Mouse (Mus musculus): Measurements from ENCODE around the gene Syt10. TPM values are rescaled to one million over a fixed set of nuclear protein-coding genes. Genes with fewer than 3 reads are reported as not detected.
"Not testable (repeated sequence)": the region's sequence is repeated elsewhere in the genome, so short reads cannot be mapped to it uniquely, and the experiment has no call there.

Gene Syt10
- not detected in 2 replicates for polyA plus RNA-seq (2015; fragmentation: Nextera tagmentation; extraction: Ambion mirVana)

DNA sequence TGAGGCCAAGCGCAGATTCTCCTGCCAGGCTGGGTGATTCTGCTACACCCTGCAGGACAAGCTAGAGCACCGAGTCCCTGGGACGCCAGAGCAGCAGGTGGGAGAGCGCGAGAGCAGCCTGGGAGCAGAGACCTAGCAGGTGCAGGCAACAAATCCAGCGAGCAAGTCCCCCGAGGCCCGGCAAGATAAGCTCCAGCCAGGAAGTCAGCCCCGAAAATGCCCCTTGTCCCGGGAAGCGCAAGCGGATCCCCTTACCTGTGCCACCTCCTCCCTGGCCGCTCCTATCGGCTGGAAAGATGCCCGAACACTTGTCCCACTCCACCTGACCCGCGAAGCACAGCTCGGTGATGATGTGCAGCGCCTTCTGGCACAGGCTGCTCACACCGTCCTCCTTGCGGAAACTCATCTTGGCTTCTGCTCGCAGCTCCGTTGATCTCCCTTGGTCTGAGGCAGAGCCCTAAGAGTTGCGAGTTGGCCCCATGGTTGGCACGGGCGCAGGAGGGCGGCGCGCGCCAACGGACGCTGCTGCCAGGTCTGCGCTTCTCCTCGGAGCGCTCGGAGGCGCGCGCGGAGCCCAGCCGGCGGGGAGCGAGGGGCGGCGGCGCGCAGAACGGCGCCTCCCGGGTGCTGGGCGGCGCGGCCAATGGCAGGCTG is at the start of gene Syt10:
TSS of gene Syt10 (minus strand) at position 497 of the 654 bp plus-strand sequence.
- ATAC-seq (ENCODE audit: low read depth) (no peak), DNase-seq (no peak)
- no peaks in the 10 kb centered on the region for H3K9me3 ChIP-seq (replicated peaks)
- H3K27ac ChIP-seq = no peak within 1 kb of the TSS
- 1% methylated on average over 53 of the region's 53 CpGs for WGBS (ENCODE audit: insufficient replicate concordance)
- H3K27me3 ChIP-seq = peaks cover 24% of the 10 kb centered on the region
- no peak within 1 kb of the TSS for H3K9ac ChIP-seq
- no peaks in the 10 kb centered on the region for H3K4me1 ChIP-seq (replicated peaks)
- H3K4me3 ChIP-seq (replicated peaks) = peak within 1 kb of the TSS; percentile 36
- peak within 1 kb of the TSS; percentile 54 for H3K4me2 ChIP-seq
- H3K36me3 ChIP-seq = no peaks in the 10 kb centered on the region

DNA sequence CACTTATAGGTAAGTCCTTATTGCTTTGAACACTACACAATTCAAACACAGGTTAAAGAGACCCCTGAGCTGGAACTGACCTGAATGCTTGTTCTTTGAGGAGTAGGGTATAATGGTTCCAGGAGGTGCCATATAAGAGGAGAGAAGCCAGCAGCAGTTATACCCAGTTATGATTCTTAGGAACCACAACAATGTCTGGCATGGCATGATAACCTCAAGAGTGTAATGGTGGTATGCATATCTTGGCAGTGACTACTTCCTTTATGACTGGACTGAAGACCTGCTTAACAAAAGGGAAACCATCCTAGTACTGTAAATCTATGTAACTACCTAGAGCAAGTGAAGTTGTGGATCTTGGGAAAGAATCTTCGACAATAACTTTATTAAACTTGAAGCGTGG is 42.1 kb upstream of the Syt10 start:
- Histone ChIP-seq H3K27ac (no peak overlapping the region), H3K9me3 (replicated peaks) (no peaks in the 10 kb centered on the region), H3K4me3 (replicated peaks) (no peak overlapping the region), H3K36me3 (no peaks in the 10 kb centered on the region), H3K27me3 (no peaks in the 10 kb centered on the region), H3K9ac (no peak overlapping the region), H3K4me2 (no peak overlapping the region), H3K4me1 (replicated peaks) (no peaks in the 10 kb centered on the region)
- no peak for DNase-seq
- ATAC-seq (ENCODE audit: low read depth) = no peak
- 63% methylated on average over 2 of the region's 2 CpGs for WGBS (ENCODE audit: insufficient replicate concordance)

DNA sequence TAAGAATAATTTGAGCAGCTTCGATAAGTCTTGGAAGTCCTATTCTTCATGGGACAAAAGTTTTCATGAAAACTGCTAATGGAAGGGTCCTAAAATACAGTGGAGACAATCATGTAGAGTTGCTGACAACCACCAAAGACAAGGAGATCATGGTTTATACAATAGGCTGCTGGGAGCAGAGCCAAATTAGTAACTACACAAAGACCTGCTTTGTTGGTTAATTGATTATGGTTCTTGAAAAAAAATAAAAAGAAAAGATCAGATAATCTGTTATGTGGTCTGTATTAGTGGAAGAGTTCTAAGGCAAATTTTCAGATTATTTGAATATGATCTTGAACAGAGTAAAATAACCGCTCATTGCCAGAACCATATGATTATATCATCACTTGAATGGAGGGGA is 37.3 kb upstream of the Syt10 start:
- DNase-seq = no peak
- H3K4me2 ChIP-seq = no peak overlapping the region
- H3K9me3 ChIP-seq (replicated peaks) = no peaks in the 10 kb centered on the region
- no peak overlapping the region for H3K27ac ChIP-seq
- H3K4me1 ChIP-seq (replicated peaks) = no peaks in the 10 kb centered on the region
- H3K36me3 ChIP-seq = no peaks in the 10 kb centered on the region
- no peak overlapping the region for H3K4me3 ChIP-seq (replicated peaks)
- H3K27me3 ChIP-seq = no peaks in the 10 kb centered on the region
- WGBS (ENCODE audit: insufficient replicate concordance) = 68% methylated on average over 2 of the region's 2 CpGs
- H3K9ac ChIP-seq = no peak overlapping the region
- ATAC-seq (ENCODE audit: low read depth) = no peak

DNA sequence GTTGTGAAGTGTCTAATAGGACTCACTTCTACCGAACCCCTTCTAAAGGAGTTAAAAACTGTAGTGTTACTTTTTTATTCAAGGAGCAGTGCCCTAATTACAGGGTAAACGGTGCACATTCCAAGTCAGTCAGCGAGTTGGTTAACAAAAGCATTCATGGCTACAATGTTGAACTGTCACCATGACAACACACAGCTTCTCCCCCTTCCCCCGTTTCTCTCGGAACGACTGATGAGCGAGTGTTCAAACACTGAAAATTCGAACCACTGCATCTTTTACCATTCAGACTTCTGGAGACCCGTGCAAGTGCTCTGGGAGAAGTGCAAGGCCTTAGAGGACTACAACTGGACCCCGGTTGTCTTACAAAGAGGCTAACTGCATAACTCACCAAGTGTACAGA is 25.6 kb downstream of the Syt10 start:
- no peak overlapping the region for H3K4me3 ChIP-seq (replicated peaks)
- H3K9ac ChIP-seq = no peak overlapping the region
- no peak overlapping the region for H3K27ac ChIP-seq
- no peak overlapping the region for H3K4me2 ChIP-seq
- ATAC-seq (ENCODE audit: low read depth) = no peak
- 62% methylated on average over 10 of the region's 10 CpGs for WGBS (ENCODE audit: insufficient replicate concordance)
- no peaks in the 10 kb centered on the region for H3K27me3 ChIP-seq
- no peaks in the 10 kb centered on the region for H3K36me3 ChIP-seq
- no peak for DNase-seq
- H3K9me3 ChIP-seq (replicated peaks) = no peaks in the 10 kb centered on the region
- no peaks in the 10 kb centered on the region for H3K4me1 ChIP-seq (replicated peaks)

DNA sequence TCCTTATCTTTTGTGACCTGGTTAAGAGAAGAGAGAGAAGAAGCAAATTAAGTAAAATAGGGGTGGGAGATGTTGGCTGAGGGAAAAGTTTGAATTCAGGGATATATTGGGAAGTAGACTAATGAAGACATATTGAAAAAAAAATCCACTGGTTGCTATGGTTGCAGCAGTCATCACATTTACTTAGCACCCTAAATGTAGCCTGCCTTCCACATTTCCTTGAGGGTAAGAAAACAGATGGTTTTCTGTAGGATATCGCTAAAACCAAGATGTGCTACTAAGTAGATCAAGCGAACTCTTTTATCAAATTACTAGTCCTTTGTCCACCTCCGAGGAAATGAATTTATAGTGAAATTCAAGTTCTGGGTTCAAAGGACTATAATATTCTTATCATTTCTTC is 37.2 kb downstream of the Syt10 start:
- no peaks in the 10 kb centered on the region for H3K9me3 ChIP-seq (replicated peaks)
- H3K4me1 ChIP-seq (replicated peaks) = no peaks in the 10 kb centered on the region
- WGBS (ENCODE audit: insufficient replicate concordance) = 69% methylated on average over 3 of the region's 3 CpGs
- no peaks in the 10 kb centered on the region for H3K27me3 ChIP-seq
- no peak overlapping the region for H3K27ac ChIP-seq
- no peak for ATAC-seq (ENCODE audit: low read depth)
- no peak overlapping the region for H3K4me2 ChIP-seq
- H3K9ac ChIP-seq = no peak overlapping the region
- no peaks in the 10 kb centered on the region for H3K36me3 ChIP-seq
- no peak for DNase-seq
- no peak overlapping the region for H3K4me3 ChIP-seq (replicated peaks)

DNA sequence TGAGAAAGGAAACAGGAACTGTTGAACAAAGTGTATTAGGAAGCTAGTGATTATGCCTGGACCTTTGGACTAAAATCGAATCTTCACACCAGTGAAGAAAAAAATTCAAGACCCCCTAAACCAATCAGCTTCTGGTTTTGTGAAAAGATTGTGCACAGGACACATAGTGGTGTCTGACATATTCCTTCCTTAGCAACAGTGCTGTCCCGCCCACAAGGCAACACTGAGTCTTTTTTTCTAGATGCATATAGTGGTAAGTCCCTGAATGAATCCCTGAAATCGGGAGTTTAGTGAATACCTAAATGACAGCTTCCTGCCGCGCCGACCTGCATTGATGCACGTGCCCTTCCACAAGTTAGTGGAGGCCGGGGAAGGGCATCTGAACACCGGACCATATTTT is 61.7 kb downstream of the Syt10 start:
- DNase-seq (no peak), ATAC-seq (ENCODE audit: low read depth) (no peak)
- Histone ChIP-seq H3K4me1 (replicated peaks) (no peaks in the 10 kb centered on the region), H3K9me3 (replicated peaks) (no peaks in the 10 kb centered on the region), H3K9ac (no peak overlapping the region), H3K27me3 (no peaks in the 10 kb centered on the region), H3K4me3 (replicated peaks) (no peak overlapping the region), H3K36me3 (no peaks in the 10 kb centered on the region), H3K27ac (no peak overlapping the region), H3K4me2 (no peak overlapping the region)
- WGBS (ENCODE audit: insufficient replicate concordance) = 67% methylated on average over 9 of the region's 9 CpGs

DNA sequence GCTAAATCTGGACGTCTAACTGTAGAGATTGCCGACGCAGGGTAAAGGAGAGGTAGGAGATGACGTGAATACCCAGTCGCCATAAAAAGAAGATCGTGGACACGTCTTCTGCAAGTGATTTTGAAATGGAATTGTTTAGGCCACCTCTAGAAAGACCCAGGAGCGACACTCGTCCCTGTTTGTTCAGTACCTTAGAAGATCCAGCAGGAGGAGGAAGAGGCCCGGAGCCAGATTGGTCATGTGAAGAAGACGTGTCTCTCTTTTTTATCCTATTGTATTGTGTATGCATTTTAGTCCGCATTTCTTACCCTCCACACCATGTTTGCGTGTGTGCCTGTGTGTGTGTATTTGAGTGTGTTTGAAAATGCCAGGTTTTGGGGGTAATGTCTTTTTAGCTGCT is 75.6 kb downstream of the Syt10 start:
- 66% methylated on average over 13 of the region's 13 CpGs for WGBS (ENCODE audit: insufficient replicate concordance)
- not testable (repeated sequence) for DNase-seq; H3K27me3 ChIP-seq; H3K4me1 ChIP-seq (replicated peaks); H3K4me2 ChIP-seq; H3K9ac ChIP-seq; ATAC-seq (ENCODE audit: low read depth); H3K36me3 ChIP-seq; H3K4me3 ChIP-seq (replicated peaks); H3K9me3 ChIP-seq (replicated peaks); H3K27ac ChIP-seq

DNA sequence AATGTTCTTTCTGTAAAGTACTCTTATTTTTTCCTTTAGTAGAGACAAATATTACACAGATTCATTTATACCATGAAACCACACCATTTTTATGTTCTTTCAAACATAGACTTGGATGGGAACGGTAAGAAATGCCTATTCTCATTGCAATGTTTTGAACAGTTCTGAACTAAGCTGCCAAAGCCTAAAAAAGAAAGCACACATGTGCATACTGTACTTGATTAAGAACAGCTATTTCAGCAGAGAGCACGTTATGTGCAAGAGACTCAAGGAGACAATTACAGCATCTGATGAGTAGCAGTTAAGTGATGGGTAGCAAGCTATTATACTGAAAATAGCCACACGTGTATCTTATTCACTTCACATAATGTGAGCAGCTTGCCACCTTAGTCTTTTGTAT is 108.0 kb downstream of the Syt10 start:
- Histone ChIP-seq H3K36me3 (no peaks in the 10 kb centered on the region), H3K27ac (no peak overlapping the region), H3K4me2 (no peak overlapping the region), H3K9ac (no peak overlapping the region), H3K4me3 (replicated peaks) (no peak overlapping the region), H3K4me1 (replicated peaks) (no peaks in the 10 kb centered on the region), H3K9me3 (replicated peaks) (no peaks in the 10 kb centered on the region), H3K27me3 (no peaks in the 10 kb centered on the region)
- ATAC-seq (ENCODE audit: low read depth) = no peak
- 57% methylated on average over 3 of the region's 3 CpGs for WGBS (ENCODE audit: insufficient replicate concordance)
- DNase-seq = no peak

Small RNA genes lying within 50 kb of the gene (microRNA-seq; reads per million reads assigned to microRNA genes)
- not detected for gene Gm24643

Other genes starting within 250 kb of the Syt10 start
- 7.1 and 9.1 TPM in 2 replicates for gene Rabl2, start 249.9 kb downstream of the Syt10 start, polyA plus RNA-seq (2015; fragmentation: Nextera tagmentation; extraction: Ambion mirVana)

Measured in liver, embryonic 13.5 days (tissue).